Mouse (Mus musculus) liver, embryonic 11.5 days (tissue): ENCODE data around the gene Ghrh. TPM values are rescaled to one million over a fixed set of nuclear protein-coding genes. Genes with fewer than 3 reads are reported as not detected.
"Not testable (repeated sequence)": the region's sequence is repeated elsewhere in the genome, so short reads cannot be mapped to it uniquely, and the experiment has no call there.

Source experiments
- ATAC-seq: fragments of 200-750 bp; cut with Nextera tagmentation; replicated peaks from 2 replicates; pipeline ENCODE4 v1.8.0; 2017; ENCODE audit warnings: moderate number of reproducible peaks, mild to moderate bottlenecking, moderate TSS enrichment, moderate library complexity; ENCODE audit not compliant: low FRiP score
- DNase-seq: peaks from one replicate; pipeline ENCODE4 v3.0.0-alpha.2; 2017; ENCODE audit warnings: low spot score
- H3K27ac ChIP-seq: fragments of 300-500 bp; sonication (generic); 2 replicates; pipeline ENCODE4 v1.5.1; 2014; ENCODE audit warnings: mild to moderate bottlenecking, low read depth, low read length, control low read depth
- H3K27me3 ChIP-seq: fragments of 300-500 bp; sonication (generic); replicated peaks from 2 replicates; pipeline ENCODE4 v1.6.1; 2014; ENCODE audit warnings: low read length, mixed read lengths; ENCODE audit not compliant: control insufficient read depth, insufficient read depth
- H3K36me3 ChIP-seq: fragments of 300-500 bp; sonication (generic); 2 replicates; pipeline ENCODE4 v1.6.1; 2014; ENCODE audit warnings: mild to moderate bottlenecking, low read length, moderate library complexity, mixed read lengths; ENCODE audit not compliant: control insufficient read depth, insufficient read depth
- H3K4me1 ChIP-seq: fragments of 300-500 bp; sonication (generic); replicated peaks from 2 replicates; pipeline ENCODE4 v1.6.1; 2014; ENCODE audit warnings: low read length, mixed read lengths; ENCODE audit not compliant: control insufficient read depth, insufficient read depth
- H3K4me2 ChIP-seq: fragments of 300-500 bp; sonication (generic); 2 replicates; pipeline ENCODE4 v1.6.1; 2014; ENCODE audit warnings: mild to moderate bottlenecking, control low read depth, moderate library complexity
- H3K4me3 ChIP-seq: fragments of 300-500 bp; sonication (generic); 2 replicates; pipeline ENCODE4 v1.5.1; 2014; ENCODE audit warnings: low read depth, low read length, control low read depth
- H3K9ac ChIP-seq: fragments of 300-500 bp; sonication (generic); 2 replicates; pipeline ENCODE4 v1.6.1; 2014; ENCODE audit warnings: low read depth, low read length, control low read depth
- H3K9me3 ChIP-seq: fragments of 300-500 bp; sonication (generic); 2 replicates; pipeline ENCODE4 v1.6.1; 2016; ENCODE audit warnings: low read length, inconsistent platforms, mixed read lengths; ENCODE audit not compliant: control insufficient read depth
- WGBS: fragments of 180-500 bp; shearing (Covaris S2); extraction: QIAGEN DNeasy Blood & Tissue Kit; methylation state at CpG from one replicate; pipeline ENCODE4 v1.1.7; 2014; 5-methylcytosine and 5-hydroxymethylcytosine counted together
- polyA plus RNA-seq: library from polyadenylated mRNA; unstranded; fragments of >200 nt; fragmentation: Nextera tagmentation; extraction: Ambion mirVana; gene quantifications from 2 replicates; pipeline ENCODE4 v1.2.1, GENCODE M21; 2014

Gene Ghrh
- polyA plus RNA-seq: not detected in 2 replicates

GRCm38 (mm10) chr2:157347361-157348159 is at the start of gene Ghrh:
Ghrh (minus strand) TSS chr2:157347506.
- ATAC-seq (no peak), DNase-seq (no peak)
- Histone ChIP-seq H3K36me3 (no peaks in the 10 kb centered on the region), H3K9me3 (no peaks in the 10 kb centered on the region), H3K27me3 (0 out of 2 replicates have a peak, but pooled peaks cover 3% of the 10 kb centered on the region), H3K9ac (no peak within 1 kb of the TSS), H3K4me2 (no peak within 1 kb of the TSS), H3K4me3 (no peak within 1 kb of the TSS), H3K27ac (no peak within 1 kb of the TSS), H3K4me1 (no peaks in the 10 kb centered on the region)
- 77% methylated on average over 26 of the region's 26 CpGs for WGBS

GRCm38 (mm10) chr2:157395960-157396359 is 48.7 kb upstream of the Ghrh start:
- H3K9me3 ChIP-seq: no peaks in the 10 kb centered on the region
- 49% methylated on average over 13 of the region's 13 CpGs for WGBS
- peaks cover 8% of the 10 kb centered on the region for H3K4me1 ChIP-seq
- DNase-seq: no peak
- no peak overlapping the region for H3K4me2 ChIP-seq
- H3K9ac ChIP-seq: no peak overlapping the region
- ATAC-seq: no peak; the same call in 1 of the 2 replicates
- H3K27ac ChIP-seq: no peak overlapping the region
- H3K36me3 ChIP-seq: peaks cover 25% of the 10 kb centered on the region; the same call in 1 of the 2 replicates
- H3K27me3 ChIP-seq: no peaks in the 10 kb centered on the region
- no peak overlapping the region for H3K4me3 ChIP-seq

- H3K27me3 ChIP-seq: no peaks in the 10 kb centered on the region
- 71% methylated on average over 5 of the region's 5 CpGs for WGBS
- H3K4me1 ChIP-seq: peaks cover 8% of the 10 kb centered on the region
- H3K36me3 ChIP-seq: peaks cover 25% of the 10 kb centered on the region; the same call in 1 of the 2 replicates
- DNase-seq (no peak), ATAC-seq (no peak)
- H3K9ac ChIP-seq: no peak overlapping the region
- H3K4me2 ChIP-seq: no peak overlapping the region
- no peak overlapping the region for H3K4me3 ChIP-seq
- no peak overlapping the region for H3K27ac ChIP-seq
- H3K9me3 ChIP-seq: no peaks in the 10 kb centered on the region
Measured at GRCm38 (mm10) chr2:157395371-157395770, 48.1 kb upstream of the Ghrh start.

DNA sequence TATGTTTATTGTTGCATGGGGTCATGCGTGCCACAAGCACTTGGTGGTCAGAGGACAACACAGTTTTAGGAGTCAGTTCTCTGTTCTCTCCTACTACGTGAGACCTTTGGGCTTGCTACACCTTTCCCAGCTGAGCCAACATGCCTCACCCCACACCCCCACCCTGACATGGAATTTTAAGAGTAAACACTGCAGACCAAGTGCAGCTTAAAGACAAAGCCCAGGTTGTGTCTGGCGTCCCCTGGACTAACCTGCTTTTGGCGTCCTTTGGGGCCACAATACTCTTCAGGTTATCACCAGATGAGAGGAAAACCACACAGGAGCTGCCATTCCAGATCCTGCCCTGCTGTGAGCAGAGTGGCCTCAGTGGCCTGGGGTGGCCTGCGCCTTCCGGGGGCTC is 47.6 kb upstream of the Ghrh start:
- Histone ChIP-seq H3K36me3 (peaks cover 25% of the 10 kb centered on the region; the same call in 1 of the 2 replicates), H3K9me3 (no peaks in the 10 kb centered on the region), H3K9ac (no peak overlapping the region), H3K4me1 (peaks cover 8% of the 10 kb centered on the region), H3K27ac (no peak overlapping the region), H3K4me2 (no peak overlapping the region), H3K27me3 (no peaks in the 10 kb centered on the region), H3K4me3 (no peak overlapping the region)
- 73% methylated on average over 6 of the region's 6 CpGs for WGBS
- ATAC-seq: no peak
- no peak for DNase-seq

DNA sequence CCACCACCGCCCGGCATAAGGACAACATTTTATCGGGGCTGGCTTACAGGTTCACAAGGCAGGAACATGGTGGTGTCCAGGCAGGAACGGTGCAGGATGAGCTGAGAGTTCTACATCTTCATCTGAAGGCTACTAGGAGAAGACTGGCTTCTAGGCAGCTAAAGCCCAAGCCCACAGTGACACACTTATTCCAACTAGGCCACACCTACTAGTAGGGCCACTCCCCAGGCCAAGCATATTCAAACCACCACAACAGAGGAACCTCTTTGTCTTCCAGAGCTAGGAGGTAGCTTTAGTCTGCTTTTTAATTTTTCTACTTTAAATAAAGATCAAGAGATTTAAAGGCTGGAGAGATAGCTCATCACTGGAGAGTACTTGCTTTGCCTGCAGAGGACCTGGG is 46.2 kb upstream of the Ghrh start:
- Histone ChIP-seq H3K27me3 (no peaks in the 10 kb centered on the region), H3K4me1 (peaks cover 8% of the 10 kb centered on the region), H3K9ac (no peak overlapping the region), H3K36me3 (peaks cover 23% of the 10 kb centered on the region; the same call in 1 of the 2 replicates), H3K4me3 (no peak overlapping the region), H3K9me3 (no peaks in the 10 kb centered on the region), H3K4me2 (no peak overlapping the region), H3K27ac (no peak overlapping the region)
- 98% methylated on average over 4 of the region's 4 CpGs for WGBS
- DNase-seq: no peak
- ATAC-seq: no peak

GRCm38 (mm10) chr2:157392331-157392730 is 45.0 kb upstream of the Ghrh start:
- no peak overlapping the region for H3K4me2 ChIP-seq
- H3K4me3 ChIP-seq: no peak overlapping the region
- H3K9ac ChIP-seq: no peak overlapping the region
- H3K27me3 ChIP-seq: no peaks in the 10 kb centered on the region
- peaks cover 16% of the 10 kb centered on the region; the same call in 1 of the 2 replicates for H3K36me3 ChIP-seq
- peaks cover 8% of the 10 kb centered on the region for H3K4me1 ChIP-seq
- no peak overlapping the region for H3K27ac ChIP-seq
- DNase-seq: no peak
- no peaks in the 10 kb centered on the region for H3K9me3 ChIP-seq
- ATAC-seq: no peak
- WGBS: 86% methylated on average over 2 of the region's 2 CpGs

DNA sequence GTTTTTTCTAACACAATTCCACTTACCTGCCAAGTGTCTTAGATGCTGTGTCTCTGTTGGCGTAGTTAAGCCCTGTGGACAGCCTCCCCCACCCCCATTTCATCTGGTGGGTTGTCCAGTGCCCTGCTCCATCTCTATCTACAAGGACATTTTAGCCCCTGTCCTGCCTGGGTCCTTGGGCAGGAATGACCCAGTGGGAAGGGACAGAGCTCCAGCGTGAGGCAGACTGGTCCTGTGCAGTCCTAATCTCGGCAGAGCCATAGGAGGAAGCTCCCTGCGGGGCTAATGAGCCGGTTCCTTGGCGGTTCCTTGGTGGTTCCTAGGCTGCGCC is 42.2 kb upstream of the Ghrh start:
- ATAC-seq (no peak), DNase-seq (no peak)
- Histone ChIP-seq H3K9ac (no peak overlapping the region), H3K4me1 (0 out of 2 replicates have a peak, but pooled peaks cover 3% of the 10 kb centered on the region), H3K4me2 (no peak overlapping the region), H3K27ac (no peak overlapping the region), H3K36me3 (no peaks in the 10 kb centered on the region), H3K27me3 (no peaks in the 10 kb centered on the region), H3K9me3 (no peaks in the 10 kb centered on the region), H3K4me3 (no peak overlapping the region)
- WGBS: 83% methylated on average over 7 of the region's 7 CpGs

DNA sequence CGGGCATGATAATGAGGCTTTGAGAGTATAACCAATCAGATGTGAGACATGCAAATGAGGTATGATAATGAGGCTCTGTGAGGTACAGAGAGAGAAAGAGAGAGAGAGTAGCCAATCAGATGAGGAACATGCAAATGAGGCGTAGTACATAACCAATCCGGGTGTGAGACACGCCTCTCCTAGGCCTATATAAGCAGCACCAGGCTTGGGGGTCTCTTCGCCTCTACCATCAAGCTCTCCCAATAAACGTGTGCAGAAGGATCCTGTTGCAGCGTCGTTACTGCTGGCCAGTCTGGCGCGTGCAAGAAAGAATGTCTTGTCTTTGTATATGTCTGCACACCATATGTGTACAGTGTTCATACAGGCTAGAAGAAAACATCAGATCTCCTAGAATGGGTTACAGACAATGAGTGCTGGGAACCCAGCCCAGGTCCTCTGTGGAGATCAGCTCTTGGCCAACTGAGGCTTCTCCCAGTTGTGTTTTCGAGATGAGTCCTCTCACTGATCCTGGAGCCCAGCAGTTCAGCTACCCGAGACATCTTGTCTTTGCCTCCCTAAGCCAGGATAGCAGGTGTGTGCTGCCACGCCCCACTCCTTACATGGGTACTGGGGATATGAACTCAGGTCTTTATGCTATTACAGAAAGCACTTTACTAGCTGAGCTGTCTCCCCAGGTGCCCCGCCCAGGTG is 41.7 kb upstream of the Ghrh start:
- ATAC-seq, H3K4me1 ChIP-seq, H3K4me2 ChIP-seq, H3K36me3 ChIP-seq, H3K9ac ChIP-seq, H3K4me3 ChIP-seq, H3K27ac ChIP-seq, H3K9me3 ChIP-seq, H3K27me3 ChIP-seq, DNase-seq: not testable (repeated sequence)
- WGBS: 92% methylated on average over 14 of the region's 14 CpGs
